Mouse (Mus musculus) stomach, postnatal 0 days (tissue): ENCODE measurements around the gene Lrrc23.

Experiments
- CTCF ChIP-seq: IDR thresholded peaks from 2 replicates; pipeline ENCODE4 v1.5.1; 2016; ENCODE audit warnings: antibody characterized with exemption, low read depth, mild to moderate bottlenecking, moderate library complexity
- EP300 ChIP-seq: optimal IDR thresholded peaks from 2 replicates; pipeline ENCODE3; 2016; ENCODE audit warnings: antibody characterized with exemption

GRCm38 (mm10) chr6:124769101-124769765, 10.3 kb downstream of the Lrrc23 start, which contains the start of gene Eno2:
- no peak for TF ChIP-seq CTCF
- TF ChIP-seq EP300, result no peak
